Mouse (Mus musculus) hindbrain, embryonic 14.5 days (tissue): ENCODE measurements around the gene Rnf103. TPM values are rescaled to one million over a fixed set of nuclear protein-coding genes. Genes with fewer than 3 reads are reported as not detected.
"Not testable (repeated sequence)": the region's sequence is repeated elsewhere in the genome, so short reads cannot be mapped to it uniquely, and the experiment has no call there.

Experiments
- ATAC-seq: fragments of 200-750 bp; cut with Nextera tagmentation; 2 replicates; pipeline ENCODE4 v1.8.0; 2017; ENCODE audit warnings: moderate number of reproducible peaks, mild to moderate bottlenecking, moderate TSS enrichment, moderate library complexity; ENCODE audit not compliant: low FRiP score
- DNase-seq: peaks from one replicate; pipeline ENCODE4 v3.0.0-alpha.2; 2015; ENCODE audit warnings: low spot score
- H3K27ac ChIP-seq: fragments of 300-500 bp; sonication (generic); 2 replicates; pipeline ENCODE4 v1.5.1; 2014; ENCODE audit warnings: mild to moderate bottlenecking, moderate library complexity
- H3K27me3 ChIP-seq: fragments of 300-500 bp; sonication (generic); 2 replicates; pipeline ENCODE4 v1.6.1; 2014; ENCODE audit warnings: mild to moderate bottlenecking, low read length, mixed read lengths; ENCODE audit not compliant: control insufficient read depth, insufficient read depth
- H3K36me3 ChIP-seq: fragments of 300-500 bp; sonication (generic); replicated peaks from 2 replicates; pipeline ENCODE4 v1.6.1; 2014; ENCODE audit not compliant: control insufficient read depth, insufficient read depth
- H3K4me1 ChIP-seq: fragments of 300-500 bp; sonication (generic); replicated peaks from 2 replicates; pipeline ENCODE4 v1.6.1; 2014; ENCODE audit warnings: antibody characterized with exemption, low read length, mixed read lengths; ENCODE audit not compliant: control insufficient read depth, insufficient read depth
- H3K4me2 ChIP-seq: fragments of 300-500 bp; sonication (generic); replicated peaks from 2 replicates; pipeline ENCODE4 v1.6.1; 2014; ENCODE audit warnings: mild to moderate bottlenecking, moderate library complexity
- H3K4me3 ChIP-seq: fragments of 300-500 bp; sonication (generic); replicated peaks from 2 replicates; pipeline ENCODE4 v1.5.1; 2014; ENCODE audit warnings: mild to moderate bottlenecking, low read length
- H3K9ac ChIP-seq: fragments of 300-500 bp; sonication (generic); 2 replicates; pipeline ENCODE4 v1.6.1; 2014
- H3K9me3 ChIP-seq: fragments of 300-500 bp; sonication (generic); 2 replicates; pipeline ENCODE4 v1.6.1; 2016; ENCODE audit warnings: low read length; ENCODE audit not compliant: control insufficient read depth
- WGBS: fragments of 180-500 bp; shearing (Covaris S2); extraction: QIAGEN DNeasy Blood & Tissue Kit; methylation state at CpG from one replicate; pipeline ENCODE4 v1.1.7; 2014; 5-methylcytosine and 5-hydroxymethylcytosine counted together
- polyA plus RNA-seq: library from polyadenylated mRNA; unstranded; fragments of >200 nt; fragmentation: Nextera tagmentation; extraction: Ambion mirVana; gene quantifications from 2 replicates; pipeline ENCODE4 v1.2.1, GENCODE M21; 2014

Gene Rnf103
- polyA plus RNA-seq, 1 experiment from 2014 or later, result 31.1 TPM

DNA sequence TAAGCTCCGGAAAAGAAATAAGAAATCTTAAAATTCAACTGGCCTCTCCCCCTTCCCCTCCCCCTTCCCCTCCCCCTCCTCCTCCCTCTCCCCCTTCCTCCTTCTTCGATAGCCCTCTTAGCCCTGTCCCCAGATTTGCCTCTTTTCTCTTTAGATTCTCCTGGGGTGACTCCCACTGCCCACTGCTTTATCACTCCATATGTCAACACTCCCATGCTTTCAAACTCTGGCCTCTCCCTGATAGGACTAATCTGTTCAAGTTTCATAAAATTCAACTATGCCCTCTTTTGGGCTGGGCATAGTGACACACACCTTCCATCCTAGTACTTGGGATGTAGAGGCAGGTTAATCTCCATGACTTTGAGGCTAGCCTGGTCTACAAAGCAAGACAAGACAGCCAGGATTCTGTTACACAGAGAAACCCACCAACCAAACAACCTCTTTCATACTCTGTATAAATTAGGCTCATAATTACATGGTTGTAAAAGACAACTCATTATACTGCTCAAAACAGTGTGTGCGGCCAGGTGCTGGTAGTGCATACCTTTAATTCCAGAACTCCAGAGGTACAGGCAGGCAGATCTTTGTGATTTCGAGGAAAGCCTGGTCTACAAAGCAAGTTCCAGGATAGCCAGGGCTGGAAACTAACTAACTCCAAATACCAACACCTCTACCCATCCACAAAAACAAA is 21.7 kb upstream of the Rnf103 start:
- WGBS, result 88% methylated on average over 4 of the region's 4 CpGs
- H3K27ac ChIP-seq, result no peak overlapping the region
- H3K9ac ChIP-seq, result no peak overlapping the region
- no peaks in the 10 kb centered on the region for H3K9me3 ChIP-seq
- ATAC-seq (no peak), DNase-seq (no peak)
- H3K27me3 ChIP-seq, result no peaks in the 10 kb centered on the region
- no peak overlapping the region for H3K4me3 ChIP-seq
- H3K4me2 ChIP-seq, result no peak overlapping the region
- H3K4me1 ChIP-seq, result no peaks in the 10 kb centered on the region
- no peaks in the 10 kb centered on the region for H3K36me3 ChIP-seq

DNA sequence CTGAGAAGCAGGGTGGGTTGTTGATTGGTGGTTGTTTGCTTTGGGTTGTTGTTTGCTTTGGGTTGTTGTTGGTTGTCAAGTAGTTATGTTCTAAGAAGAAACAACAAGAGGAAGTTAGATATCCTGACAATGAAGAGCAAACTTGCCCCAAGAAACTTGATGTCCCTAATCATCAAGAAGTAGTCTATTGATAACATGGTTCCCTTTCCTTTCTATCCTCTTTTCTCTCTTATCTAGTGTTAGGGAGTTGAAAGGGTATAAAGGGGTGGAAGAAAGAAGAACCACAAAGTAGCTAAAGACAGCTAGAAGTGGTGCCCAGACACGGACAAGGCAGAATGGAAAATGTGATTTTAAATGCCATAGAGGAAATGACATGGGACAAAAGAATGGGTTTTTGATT is 20.9 kb upstream of the Rnf103 start:
- H3K9me3 ChIP-seq, result no peaks in the 10 kb centered on the region
- H3K36me3 ChIP-seq, result no peaks in the 10 kb centered on the region
- H3K4me1 ChIP-seq, result no peaks in the 10 kb centered on the region
- H3K9ac ChIP-seq, result no peak overlapping the region
- ATAC-seq (no peak), DNase-seq (no peak)
- 91% methylated on average over 1 of the region's 1 CpGs for WGBS
- H3K27me3 ChIP-seq, result no peaks in the 10 kb centered on the region
- no peak overlapping the region for H3K4me3 ChIP-seq
- H3K27ac ChIP-seq, result no peak overlapping the region
- no peak overlapping the region for H3K4me2 ChIP-seq

DNA sequence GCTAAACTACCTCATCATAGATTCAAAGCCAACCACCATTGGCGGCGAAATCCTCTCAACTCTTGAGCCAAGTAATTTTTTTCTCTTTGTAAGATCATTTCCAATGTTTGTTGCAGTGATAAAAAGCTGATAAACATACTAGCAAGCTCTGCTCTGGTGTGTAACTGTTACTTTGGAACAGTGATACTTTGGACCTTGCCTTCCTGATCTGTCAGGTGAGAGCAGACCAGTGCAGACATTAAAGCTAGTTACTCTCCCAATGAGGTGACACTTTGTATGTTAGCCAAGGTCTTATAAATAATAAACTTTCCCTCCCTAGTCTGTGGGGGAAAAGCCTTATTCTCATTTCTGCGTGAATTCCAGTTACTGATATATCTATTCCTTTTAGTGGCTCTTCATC is 18.1 kb upstream of the Rnf103 start:
- Histone ChIP-seq H3K4me2 (no peak overlapping the region), H3K9me3 (no peaks in the 10 kb centered on the region), H3K4me1 (no peaks in the 10 kb centered on the region), H3K27ac (no peak overlapping the region), H3K4me3 (no peak overlapping the region), H3K9ac (no peak overlapping the region), H3K27me3 (no peaks in the 10 kb centered on the region), H3K36me3 (no peaks in the 10 kb centered on the region)
- DNase-seq, result no peak
- 92% methylated on average over 3 of the region's 3 CpGs for WGBS
- ATAC-seq, result no peak

DNA sequence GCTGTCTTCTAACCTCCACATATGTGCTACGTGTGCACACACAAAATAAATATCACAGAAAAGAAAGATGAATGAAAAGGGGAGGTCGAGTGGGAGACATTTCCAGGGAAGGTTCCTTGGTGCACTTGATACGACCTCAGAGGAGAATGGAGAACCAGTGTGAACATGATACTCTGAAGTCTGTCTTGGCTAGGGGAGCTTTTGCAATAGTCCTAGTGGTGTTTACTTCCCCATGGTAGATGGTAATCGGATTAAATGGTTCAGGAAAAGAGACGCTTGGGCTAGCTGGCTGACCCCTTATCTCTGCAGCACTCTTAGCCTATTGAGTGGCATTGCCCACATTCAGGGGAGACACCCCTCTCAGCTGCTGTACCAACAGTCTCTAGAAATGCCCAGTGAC is 16.9 kb upstream of the Rnf103 start:
- Histone ChIP-seq H3K27ac (no peak overlapping the region), H3K4me3 (no peak overlapping the region), H3K36me3 (no peaks in the 10 kb centered on the region), H3K9me3 (no peaks in the 10 kb centered on the region), H3K4me1 (no peaks in the 10 kb centered on the region), H3K27me3 (no peaks in the 10 kb centered on the region), H3K9ac (no peak overlapping the region), H3K4me2 (no peak overlapping the region)
- ATAC-seq (no peak), DNase-seq (no peak)
- WGBS, result 84% methylated on average over 5 of the region's 5 CpGs

DNA sequence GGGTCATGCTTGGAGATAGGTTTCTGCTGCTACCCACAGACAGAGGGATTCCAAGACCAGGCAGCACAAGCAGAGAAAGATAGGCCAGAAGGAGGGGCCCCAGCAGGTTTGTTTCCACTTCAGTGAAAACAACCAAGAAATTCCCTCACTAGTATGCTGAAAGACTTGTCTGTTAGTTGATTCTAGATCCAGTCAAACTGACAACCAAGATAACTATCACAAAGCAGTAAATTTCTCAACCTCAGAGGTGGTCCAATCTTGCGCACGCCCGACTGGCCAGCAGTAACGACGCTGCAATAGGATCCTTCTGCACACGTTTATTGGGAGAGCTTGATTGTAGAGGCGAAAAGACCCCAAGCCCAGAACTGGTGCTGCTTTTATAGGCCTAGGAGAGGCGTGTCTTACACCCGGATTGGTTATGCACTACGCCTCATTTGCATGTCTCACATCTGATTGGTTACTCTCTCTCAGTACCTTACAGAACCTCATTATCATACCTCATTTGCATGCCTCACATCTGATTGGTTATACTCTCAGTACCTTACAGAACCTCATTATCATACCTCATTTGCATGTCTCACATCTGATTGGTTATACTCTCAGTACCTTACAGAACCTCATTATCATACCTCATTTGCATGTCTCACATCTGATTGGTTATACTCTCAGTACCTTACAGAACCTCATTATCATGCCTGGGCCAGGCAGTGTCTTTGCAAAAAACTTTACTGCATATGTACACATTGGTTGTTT is 14.7 kb upstream of the Rnf103 start:
- ATAC-seq, H3K4me3 ChIP-seq, H3K36me3 ChIP-seq, H3K27ac ChIP-seq, H3K9me3 ChIP-seq, H3K4me1 ChIP-seq, H3K4me2 ChIP-seq, H3K27me3 ChIP-seq, DNase-seq, H3K9ac ChIP-seq: not testable (repeated sequence)
- WGBS, result 94% methylated on average over 8 of the region's 10 CpGs

DNA sequence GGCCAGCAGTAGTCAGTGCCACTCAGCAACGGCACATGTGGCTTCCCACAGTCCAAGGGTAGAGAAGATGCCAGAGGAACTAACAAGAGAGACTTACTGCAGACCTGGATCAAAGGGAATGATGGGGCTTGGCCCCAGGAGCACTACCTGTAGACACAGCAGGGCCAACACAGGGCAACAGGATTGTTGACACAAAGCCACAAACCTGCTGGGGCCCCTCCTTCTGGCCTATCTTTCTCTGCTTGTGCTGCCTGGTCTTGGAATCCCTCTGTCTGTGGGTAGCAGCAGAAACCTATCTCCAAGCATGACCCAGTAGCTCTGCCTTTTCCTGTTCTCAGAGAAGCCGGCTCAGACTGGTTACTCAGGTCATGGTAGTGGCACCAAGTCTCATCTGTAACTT is 14.1 kb upstream of the Rnf103 start:
- not testable (repeated sequence) for H3K9me3 ChIP-seq, DNase-seq, H3K9ac ChIP-seq, H3K4me2 ChIP-seq, H3K36me3 ChIP-seq, H3K4me3 ChIP-seq, H3K4me1 ChIP-seq, ATAC-seq, H3K27me3 ChIP-seq, H3K27ac ChIP-seq
- WGBS, result 85% methylated on average over 2 of the region's 2 CpGs

DNA sequence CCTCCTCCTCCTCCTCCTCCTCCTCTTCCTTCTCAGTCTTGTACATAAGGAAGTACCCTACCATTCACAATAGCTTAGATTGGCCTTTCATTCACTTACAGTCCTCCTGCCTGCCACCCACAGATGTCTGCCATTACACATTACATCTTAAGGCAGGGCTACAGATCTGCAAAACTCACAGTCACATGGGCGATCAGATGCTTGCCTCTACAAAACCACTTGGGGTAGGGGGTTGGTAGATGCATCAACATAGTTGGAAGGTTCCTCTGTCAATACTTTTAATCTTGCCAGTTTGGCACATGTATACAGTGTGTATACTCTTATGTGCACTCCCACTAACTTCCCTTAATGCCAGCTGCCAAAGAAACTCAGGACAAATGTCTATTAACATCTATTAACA is 13.6 kb upstream of the Rnf103 start:
- no peaks in the 10 kb centered on the region for H3K9me3 ChIP-seq
- H3K4me1 ChIP-seq, result no peaks in the 10 kb centered on the region
- no peak overlapping the region for H3K4me2 ChIP-seq
- no peak overlapping the region for H3K27ac ChIP-seq
- no peak for DNase-seq
- no peak overlapping the region for H3K9ac ChIP-seq
- WGBS, result 91% methylated on average over 1 of the region's 1 CpGs
- H3K4me3 ChIP-seq, result no peak overlapping the region
- no peaks in the 10 kb centered on the region for H3K36me3 ChIP-seq
- no peaks in the 10 kb centered on the region for H3K27me3 ChIP-seq
- no peak for ATAC-seq

DNA sequence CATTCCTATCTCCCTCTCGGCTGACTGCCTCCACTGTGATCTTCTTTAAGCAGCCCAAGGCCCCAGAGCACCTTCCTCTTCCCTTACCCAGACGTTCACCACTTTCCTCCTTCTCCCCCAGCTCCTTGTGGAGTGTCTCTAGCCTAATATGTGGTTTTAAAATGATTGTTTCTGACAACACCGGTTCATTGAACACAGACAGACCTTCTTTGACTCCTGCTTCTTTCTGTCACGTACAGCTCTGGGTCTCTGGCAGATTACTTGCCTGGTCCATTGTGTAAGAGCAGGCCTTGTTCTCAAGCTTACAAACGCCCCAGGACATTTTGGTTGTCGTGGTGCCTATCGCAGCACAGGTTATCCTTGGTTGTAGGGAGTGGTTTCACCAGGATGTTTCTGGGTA is 12.6 kb upstream of the Rnf103 start:
- H3K27me3 ChIP-seq, result no peaks in the 10 kb centered on the region
- no peak overlapping the region for H3K4me2 ChIP-seq
- H3K27ac ChIP-seq, result no peak overlapping the region
- no peak overlapping the region for H3K4me3 ChIP-seq
- WGBS, result 53% methylated on average over 7 of the region's 7 CpGs
- H3K9me3 ChIP-seq, result no peaks in the 10 kb centered on the region
- H3K9ac ChIP-seq, result no peak overlapping the region
- DNase-seq (no peak), ATAC-seq (no peak)
- no peaks in the 10 kb centered on the region for H3K36me3 ChIP-seq
- H3K4me1 ChIP-seq, result no peaks in the 10 kb centered on the region

DNA sequence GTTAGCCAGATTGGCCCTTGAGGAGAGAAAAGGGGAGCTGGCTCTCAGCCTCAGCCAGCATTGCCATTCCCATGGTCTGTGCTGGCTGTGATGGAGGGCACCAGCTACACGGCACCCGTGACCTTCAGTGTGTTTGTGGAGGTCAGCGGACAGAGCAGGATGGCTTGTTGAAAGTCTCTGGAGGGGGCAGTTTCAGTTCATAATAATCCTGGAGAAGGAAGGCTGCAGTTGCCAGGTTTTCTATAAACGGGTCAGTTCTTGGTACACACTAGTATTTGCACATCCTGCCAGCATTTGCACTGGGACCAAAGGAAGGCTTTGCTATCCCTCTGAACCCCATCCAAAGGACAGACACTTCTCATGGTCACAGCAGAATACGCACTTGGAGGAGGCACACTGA is 8.4 kb upstream of the Rnf103 start:
- DNase-seq (no peak), ATAC-seq (no peak)
- Histone ChIP-seq H3K9ac (no peak overlapping the region), H3K27ac (no peak overlapping the region), H3K4me2 (no peak overlapping the region), H3K4me3 (no peak overlapping the region), H3K27me3 (no peaks in the 10 kb centered on the region), H3K9me3 (no peaks in the 10 kb centered on the region), H3K36me3 (no peaks in the 10 kb centered on the region), H3K4me1 (no peaks in the 10 kb centered on the region)
- 81% methylated on average over 5 of the region's 5 CpGs for WGBS
